Mouse (Mus musculus) lung, postnatal 0 days (tissue): ENCODE measurements around the gene Dtx3. TPM values are rescaled to one million over a fixed set of nuclear protein-coding genes. Genes with fewer than 3 reads are reported as not detected.

Experiments
- ATAC-seq: fragments of 200-750 bp; cut with Nextera tagmentation; 2 replicates; pipeline ENCODE4 v1.8.0; 2017; ENCODE audit warnings: moderate library complexity
- DNase-seq: peaks from one replicate; pipeline ENCODE4 v3.0.0-alpha.2; 2016; ENCODE audit warnings: low spot score
- H3K27ac ChIP-seq: fragments of 300-500 bp; sonication (generic); 2 replicates; pipeline ENCODE4 v1.5.1; 2014; ENCODE audit warnings: antibody characterized with exemption, mild to moderate bottlenecking, low read length, mixed read lengths
- H3K27me3 ChIP-seq: fragments of 300-500 bp; sonication (generic); replicated peaks from 2 replicates; pipeline ENCODE4 v1.6.1; 2014; ENCODE audit warnings: low read length, mixed read lengths; ENCODE audit not compliant: insufficient read depth
- H3K36me3 ChIP-seq: fragments of 300-500 bp; sonication (generic); 2 replicates; pipeline ENCODE4 v1.6.1; 2014; ENCODE audit warnings: low read length, mixed read lengths; ENCODE audit not compliant: insufficient read depth
- H3K4me1 ChIP-seq: fragments of 300-500 bp; sonication (generic); 2 replicates; pipeline ENCODE4 v1.6.1; 2014; ENCODE audit warnings: antibody characterized with exemption, low read depth, low read length, mixed read lengths; ENCODE audit not compliant: insufficient read depth
- H3K4me2 ChIP-seq: fragments of 300-500 bp; sonication (generic); replicated peaks from 2 replicates; pipeline ENCODE4 v1.6.1; 2014; ENCODE audit warnings: low read depth, mild to moderate bottlenecking, low read length, moderate library complexity, mixed read lengths
- H3K4me3 ChIP-seq: fragments of 300-500 bp; sonication (generic); 2 replicates; pipeline ENCODE4 v1.5.1; 2014; ENCODE audit warnings: low read depth, low read length
- H3K9ac ChIP-seq: fragments of 300-500 bp; sonication (generic); replicated peaks from 2 replicates; pipeline ENCODE4 v1.6.1; 2014; ENCODE audit warnings: low read depth, mild to moderate bottlenecking
- H3K9me3 ChIP-seq: fragments of 300-500 bp; sonication (generic); 2 replicates; pipeline ENCODE4 v1.6.1; 2016; ENCODE audit warnings: low read length, mixed read lengths
- CTCF ChIP-seq: IDR thresholded peaks from 2 replicates; pipeline ENCODE4 v1.5.1; 2016; ENCODE audit warnings: antibody characterized with exemption, mild to moderate bottlenecking
- EP300 ChIP-seq: IDR thresholded peaks from 2 replicates; pipeline ENCODE4 v1.6.1; 2016; ENCODE audit warnings: antibody characterized with exemption, mild to moderate bottlenecking, control low read depth
- WGBS: fragments of 180-500 bp; shearing (Covaris S2); extraction: QIAGEN DNeasy Blood & Tissue Kit; methylation state at CpG from one replicate; pipeline ENCODE4 v1.1.7; 2014; 5-methylcytosine and 5-hydroxymethylcytosine counted together
- polyA plus RNA-seq: library from polyadenylated mRNA; unstranded; fragments of >200 nt; fragmentation: Nextera tagmentation; extraction: Ambion mirVana; gene quantifications from 2 replicates; pipeline ENCODE4 v1.2.1, GENCODE M21; 2015

Gene Dtx3
- polyA plus RNA-seq, 1 experiment from 2014 or later = 47.5 TPM

DNA sequence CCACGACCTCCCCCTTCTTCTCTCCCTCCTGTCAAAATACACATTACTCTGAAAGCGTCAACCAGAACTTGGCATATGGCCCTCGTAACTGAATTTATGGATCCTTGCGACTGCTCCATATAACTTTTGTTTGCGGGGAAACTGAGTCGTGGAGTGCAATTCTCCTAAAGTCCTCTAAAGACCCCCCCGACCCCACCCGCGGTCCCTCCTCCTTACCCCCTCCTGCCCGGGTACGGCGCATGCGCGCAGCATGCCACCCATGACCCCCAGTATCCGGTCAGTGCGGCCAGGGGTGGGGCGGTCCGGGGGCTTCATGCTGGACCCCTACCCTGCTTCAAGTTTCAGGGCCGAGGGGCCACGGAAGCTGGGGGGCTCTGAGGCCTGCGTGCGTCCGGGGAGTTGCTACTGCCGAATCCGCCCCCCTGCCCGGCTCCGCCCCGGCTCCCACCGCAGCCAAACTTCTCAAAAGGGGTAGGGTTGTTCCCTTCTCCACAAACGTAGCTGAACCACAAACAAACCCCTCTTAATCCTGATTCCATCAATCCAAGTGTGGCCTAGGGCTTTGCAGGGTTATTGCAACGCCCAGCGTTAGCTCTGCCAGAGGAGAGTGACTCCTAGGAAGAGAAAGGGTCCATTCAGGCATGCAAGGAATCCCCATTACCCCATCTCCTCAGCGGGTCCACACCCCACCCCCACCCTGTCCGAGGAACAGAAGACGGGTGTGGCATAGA, 5.7 kb downstream of the Dtx3 start, which contains the start of gene Arhgef25:
TSS of gene Arhgef25 (minus strand) at position 433 of the 731 bp plus-strand sequence.
- peaks cover 15% of the 10 kb centered on the region; the same call in 1 of the 2 replicates for H3K4me1 ChIP-seq

DNA sequence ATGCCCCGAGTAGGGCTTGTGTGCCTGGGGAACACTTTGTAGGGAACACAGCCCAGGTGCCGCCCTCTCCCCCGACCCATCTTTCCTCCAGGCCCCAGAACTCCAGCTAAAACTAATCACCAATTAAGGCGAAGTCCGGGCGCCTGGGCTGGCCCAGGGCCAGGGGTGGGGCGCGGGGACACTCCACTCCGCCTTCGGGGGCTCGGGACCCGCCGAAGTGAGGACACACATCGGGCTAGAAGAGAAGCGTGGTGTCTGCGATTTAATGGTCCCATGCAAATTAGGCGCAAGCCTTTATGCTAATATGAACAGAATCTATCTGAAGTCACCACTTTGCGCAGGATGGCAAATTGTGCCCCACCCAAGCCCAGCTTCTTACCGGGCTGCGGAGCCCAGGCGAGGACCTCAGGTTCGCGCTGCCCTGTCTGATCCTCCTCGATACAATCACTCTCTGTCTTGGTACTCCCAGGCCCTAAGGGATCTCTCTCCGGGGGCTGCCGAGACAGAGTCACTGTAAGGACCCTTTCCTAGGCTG, 6.3 kb downstream of the Dtx3 start:
- peak; percentile 32 for ATAC-seq
- TF ChIP-seq EP300 = no peak
- no peak for TF ChIP-seq CTCF
- Histone ChIP-seq H3K4me2 (peak overlapping the region; percentile 82), H3K9me3 (no peaks in the 10 kb centered on the region), H3K9ac (peak overlapping the region; percentile 48), H3K27ac (peak overlapping the region; percentile 85), H3K4me1 (peaks cover 15% of the 10 kb centered on the region; the same call in 1 of the 2 replicates), H3K4me3 (peak overlapping the region; percentile 54), H3K36me3 (no peaks in the 10 kb centered on the region), H3K27me3 (peaks cover 5% of the 10 kb centered on the region; the same call in 1 of the 2 replicates)
- 2% methylated on average over 25 of the region's 26 CpGs for WGBS
- no peak for DNase-seq

More for the DNA sequence above, 5.7 kb downstream of the Dtx3 start, which contains the start of gene Arhgef25:
- Histone ChIP-seq H3K9ac (peak within 1 kb of the TSS; percentile 48), H3K4me3 (peak within 1 kb of the TSS; percentile 54), H3K27ac (peak within 1 kb of the TSS; percentile 85), H3K36me3 (no peaks in the 10 kb centered on the region), H3K27me3 (peaks cover 5% of the 10 kb centered on the region; the same call in 1 of the 2 replicates), H3K9me3 (no peaks in the 10 kb centered on the region), H3K4me2 (peak within 1 kb of the TSS; percentile 82)
- DNase-seq (peak; percentile 73), ATAC-seq (peak; percentile 49)
- TF ChIP-seq EP300 = no peak
- no peak for TF ChIP-seq CTCF
- 2% methylated on average over 35 of the region's 35 CpGs for WGBS

DNA sequence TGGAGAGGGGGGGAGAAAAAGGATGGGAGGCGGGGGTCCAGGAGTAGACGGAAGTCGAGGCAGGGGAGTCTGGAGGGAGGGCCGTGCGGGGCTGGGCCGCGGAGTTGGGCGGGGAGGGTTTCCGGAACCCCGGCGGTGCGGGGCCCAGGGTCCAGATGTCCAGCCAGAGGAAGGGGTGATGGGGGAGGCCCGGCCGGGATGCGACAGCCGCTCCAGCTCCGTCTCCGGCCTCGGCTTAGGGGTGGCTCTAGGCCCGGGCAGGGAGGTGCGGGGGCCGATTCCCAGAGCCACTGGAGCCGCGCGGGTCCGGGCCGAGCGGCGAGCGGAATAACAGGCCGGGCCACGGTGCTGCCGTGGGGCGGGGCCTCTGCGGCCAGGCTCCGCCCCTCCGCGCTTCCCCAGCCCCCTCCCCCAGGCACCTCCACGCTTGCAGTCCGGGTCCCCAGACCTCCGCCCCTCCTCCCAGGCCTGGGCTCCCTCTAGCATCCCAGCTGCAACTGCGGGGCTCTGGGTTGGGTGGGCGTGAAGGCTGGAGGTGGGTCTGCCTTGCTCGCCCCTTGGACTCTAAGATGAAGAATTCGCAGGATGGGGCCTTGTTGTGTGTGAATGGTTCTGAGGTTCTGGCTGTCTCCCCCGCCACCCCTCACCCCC, 6.9 kb downstream of the Dtx3 start:
- Histone ChIP-seq H3K9ac (peak overlapping the region; percentile 48), H3K27me3 (peaks cover 5% of the 10 kb centered on the region; the same call in 1 of the 2 replicates), H3K4me1 (peaks cover 15% of the 10 kb centered on the region; the same call in 1 of the 2 replicates), H3K4me3 (peak overlapping the region; percentile 54), H3K27ac (peak overlapping the region; percentile 85), H3K36me3 (no peaks in the 10 kb centered on the region), H3K4me2 (peak overlapping the region; percentile 82), H3K9me3 (no peaks in the 10 kb centered on the region)
- DNase-seq = peak; percentile 61
- TF ChIP-seq EP300 (no peak), CTCF (no peak)
- peak; percentile 71 for ATAC-seq
- WGBS = under 1% methylated on average over 41 of the region's 46 CpGs

DNA sequence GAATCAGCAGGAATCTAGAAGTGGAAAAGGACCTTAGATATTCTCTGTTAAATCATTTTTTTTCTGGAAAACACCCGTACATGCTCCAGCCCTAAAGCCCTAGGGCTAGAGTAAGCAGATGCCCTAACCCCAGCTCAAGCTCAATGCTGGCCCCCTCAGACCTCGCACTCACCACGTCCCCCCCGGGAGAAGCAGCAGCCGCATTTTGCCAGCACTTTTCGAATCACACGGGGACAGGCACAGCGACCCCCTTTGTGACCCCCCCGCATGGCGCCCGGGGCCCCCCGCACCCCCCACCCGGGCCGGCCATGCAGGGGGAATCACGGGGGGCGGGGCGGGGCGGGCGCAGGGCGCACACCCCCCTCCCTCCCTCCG, 7.5 kb downstream of the Dtx3 start:
- peaks cover 15% of the 10 kb centered on the region; the same call in 1 of the 2 replicates for H3K4me1 ChIP-seq
- H3K4me3 ChIP-seq = peak overlapping the region; percentile 54
- H3K9me3 ChIP-seq = no peaks in the 10 kb centered on the region
- peak overlapping the region; percentile 85; the same call in 1 of the 2 replicates for H3K27ac ChIP-seq
- DNase-seq (no peak), ATAC-seq (no peak)
- peaks cover 5% of the 10 kb centered on the region; the same call in 1 of the 2 replicates for H3K27me3 ChIP-seq
- peak overlapping the region; percentile 48 for H3K9ac ChIP-seq
- H3K4me2 ChIP-seq = peak overlapping the region; percentile 82
- TF ChIP-seq EP300 (no peak), CTCF (no peak)
- WGBS = under 1% methylated on average over 14 of the region's 21 CpGs
- no peaks in the 10 kb centered on the region for H3K36me3 ChIP-seq

DNA sequence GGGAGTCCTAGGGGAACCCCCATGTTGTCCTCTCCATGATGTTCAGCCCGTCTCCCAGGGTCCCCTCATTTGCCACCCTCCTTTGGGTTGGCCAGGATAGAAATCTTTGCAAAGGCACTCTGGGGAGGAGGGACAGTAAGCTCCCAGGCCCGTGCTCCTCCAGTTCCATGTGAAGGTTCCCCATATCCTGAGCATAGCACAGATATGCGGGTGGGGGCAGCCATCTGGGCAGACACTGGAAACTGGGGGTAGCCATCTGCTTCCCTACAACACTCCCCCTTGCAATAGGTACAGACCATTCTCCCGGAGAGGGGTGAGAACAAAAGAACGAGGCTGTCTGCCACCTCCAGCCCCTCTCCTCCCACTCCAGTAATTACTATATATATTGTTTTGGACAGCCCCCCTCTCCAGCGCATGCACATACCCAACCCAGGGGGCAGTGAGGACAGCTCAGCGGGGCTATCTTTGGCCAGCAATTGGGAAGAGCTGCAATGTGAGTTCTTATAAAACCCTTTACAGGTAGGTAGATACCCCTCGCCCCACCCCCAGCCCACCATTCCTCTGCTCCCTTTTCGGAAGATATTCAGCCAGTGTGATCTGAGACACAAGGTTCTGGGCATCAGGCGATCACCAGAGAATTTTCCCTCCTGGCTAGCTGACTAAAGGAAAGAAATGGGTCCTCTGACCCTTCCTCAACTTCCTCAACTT, 8.0 kb downstream of the Dtx3 start:
- H3K36me3 ChIP-seq = no peaks in the 10 kb centered on the region

More for the DNA sequence above, 8.0 kb downstream of the Dtx3 start:
- H3K4me2 ChIP-seq = peak overlapping the region; percentile 82; the same call in 1 of the 2 replicates
- no peak for ATAC-seq
- WGBS = 48% methylated on average over 10 of the region's 10 CpGs
- H3K27me3 ChIP-seq = peaks cover 7% of the 10 kb centered on the region; the same call in 1 of the 2 replicates
- H3K9me3 ChIP-seq = no peaks in the 10 kb centered on the region
- H3K4me1 ChIP-seq = peaks cover 15% of the 10 kb centered on the region; the same call in 1 of the 2 replicates
- DNase-seq = no peak
- H3K9ac ChIP-seq = no peak overlapping the region; the same call in 1 of the 2 replicates
- TF ChIP-seq EP300 = no peak
- TF ChIP-seq CTCF = no peak
- no peak overlapping the region for H3K27ac ChIP-seq
- no peak overlapping the region for H3K4me3 ChIP-seq
